Mouse (Mus musculus): ENCODE measurements around the gene Mrps26. TPM values are rescaled to one million over a fixed set of nuclear protein-coding genes. Genes with fewer than 3 reads are reported as not detected.

Mrps26 gene
- 10 to 100 TPM; 68.5 to 72.4 TPM for total RNA-seq (2021)
- long read RNA-seq, experiment 1, full-length matches to known transcripts: 65 of 79 reads
- long read RNA-seq, experiment 1, partial matches to known transcripts: 14 of 79 reads
- long read RNA-seq, experiment 1, other reads (novel, unspliced or antisense): 0 of 79 reads
- long read RNA-seq, experiment 2, full-length matches to known transcripts: 45 of 49 reads
- long read RNA-seq, experiment 2, partial matches to known transcripts: 4 of 49 reads
- long read RNA-seq, experiment 2, other reads (novel, unspliced or antisense): 0 of 49 reads

GRCm38 (mm10) chr2:130563212-130564055 is at the start of gene Mrps26:
Gene Mrps26, plus strand, starts transcription at chr2:130563742.
- peak; percentile 93 to 97 for DNase-seq

GRCm38 (mm10) chr2:130513907-130514306 is 49.6 kb upstream of the Mrps26 start:
- no peak for DNase-seq

GRCm38 (mm10) chr2:130515791-130516190 is 47.8 kb upstream of the Mrps26 start:
- DNase-seq: no peak

- DNase-seq: no peak
Observed at GRCm38 (mm10) chr2:130521927-130522326, 41.6 kb upstream of the Mrps26 start.

GRCm38 (mm10) chr2:130525480-130525879 is 38.1 kb upstream of the Mrps26 start:
- DNase-seq: peak in 1 of 2 experiments; percentile 16

- no peak for DNase-seq
Observed at GRCm38 (mm10) chr2:130528457-130528856, 35.1 kb upstream of the Mrps26 start.

- no peak for DNase-seq
Observed at GRCm38 (mm10) chr2:130529290-130529689, 34.3 kb upstream of the Mrps26 start.

- DNase-seq: no peak
Observed at GRCm38 (mm10) chr2:130529925-130530324, 33.6 kb upstream of the Mrps26 start.

- DNase-seq: no peak
Observed at GRCm38 (mm10) chr2:130532201-130532600, 31.3 kb upstream of the Mrps26 start.

GRCm38 (mm10) chr2:130535017-130535416 is 28.5 kb upstream of the Mrps26 start:
- no peak for DNase-seq

GRCm38 (mm10) chr2:130536890-130537289 is 26.7 kb upstream of the Mrps26 start:
- DNase-seq: no peak

- DNase-seq: no peak
Observed at GRCm38 (mm10) chr2:130538876-130539546, 24.5 kb upstream of the Mrps26 start.

GRCm38 (mm10) chr2:130540266-130540665 is 23.3 kb upstream of the Mrps26 start:
- DNase-seq: no peak

- no peak for DNase-seq
Observed at GRCm38 (mm10) chr2:130546957-130547356, 16.6 kb upstream of the Mrps26 start.

- no peak for DNase-seq
Observed at GRCm38 (mm10) chr2:130554841-130555240, 8.7 kb upstream of the Mrps26 start.

GRCm38 (mm10) chr2:130556292-130556691 is 7.2 kb upstream of the Mrps26 start:
- no peak for DNase-seq

GRCm38 (mm10) chr2:130557462-130557861 is 6.1 kb upstream of the Mrps26 start:
- no peak for DNase-seq

GRCm38 (mm10) chr2:130558015-130558414 is 5.5 kb upstream of the Mrps26 start:
- no peak for DNase-seq

GRCm38 (mm10) chr2:130564063-130564462 is 521 bp downstream of the Mrps26 start:
- peak in 1 of 2 experiments; percentile 31 for DNase-seq

GRCm38 (mm10) chr2:130564983-130565382 is 1.4 kb downstream of the Mrps26 start:
- DNase-seq: no peak

GRCm38 (mm10) chr2:130568921-130569320 is 5.4 kb downstream of the Mrps26 start:
- no peak for DNase-seq

GRCm38 (mm10) chr2:130569926-130570325 is 6.4 kb downstream of the Mrps26 start:
- no peak for DNase-seq

GRCm38 (mm10) chr2:130574960-130575359 is 11.4 kb downstream of the Mrps26 start:
- no peak for DNase-seq

All from heart, adult 18-20 months (tissue).